Mouse (Mus musculus) G1E (cell line): ENCODE results near the gene Abca9.

Source experiments
- CTCF ChIP-seq: IDR thresholded peaks from 2 replicates; pipeline ENCODE4 v1.5.1; 2012; ENCODE audit warnings: low read depth, low read length, inconsistent platforms, mixed read lengths
- GATA1 ChIP-seq: IDR thresholded peaks from 2 replicates; pipeline ENCODE4 v1.6.1; 2012; ENCODE audit warnings: borderline replicate concordance, low read length, inconsistent platforms, mixed read lengths
- GATA2 ChIP-seq: IDR thresholded peaks from 2 replicates; pipeline ENCODE4 v1.6.1; 2012; ENCODE audit warnings: low read depth, low read length, inconsistent platforms, borderline replicate concordance
- POLR2AphosphoS5 ChIP-seq: IDR thresholded peaks from 2 replicates; pipeline ENCODE4 v1.6.1; 2012; ENCODE audit warnings: low read depth, low read length, inconsistent platforms; ENCODE audit not compliant: insufficient replicate concordance
- TAL1 ChIP-seq: conservative IDR thresholded peaks from 2 replicates; pipeline ENCODE4 v1.6.1; 2012; ENCODE audit warnings: low read depth, low read length, inconsistent platforms, mixed read lengths

GRCm38 (mm10) chr11:110091328-110091727 is 76.7 kb downstream of the Abca9 start:
- no peak for TF ChIP-seq CTCF
- TF ChIP-seq GATA1, result no peak
- no peak for TF ChIP-seq TAL1
- TF ChIP-seq POLR2AphosphoS5, result no peak
- no peak for TF ChIP-seq GATA2
